Mouse (Mus musculus): ENCODE results near the gene Borcs5.
"Not testable (repeated sequence)": the region's sequence is repeated elsewhere in the genome, so short reads cannot be mapped to it uniquely, and the experiment has no call there.

Borcs5 gene

GRCm38 (mm10) chr6:134670881-134671411 is 31.6 kb downstream of the Borcs5 start:
- peak; percentile 42 to 48 for DNase-seq (ENCODE audit: low spot score in 2 of 2)

- DNase-seq (ENCODE audit: low spot score in 2 of 2) = not testable (repeated sequence)
These were observed 34.4 kb downstream of the Borcs5 start for GRCm38 (mm10) chr6:134673712-134674111.

DNA sequence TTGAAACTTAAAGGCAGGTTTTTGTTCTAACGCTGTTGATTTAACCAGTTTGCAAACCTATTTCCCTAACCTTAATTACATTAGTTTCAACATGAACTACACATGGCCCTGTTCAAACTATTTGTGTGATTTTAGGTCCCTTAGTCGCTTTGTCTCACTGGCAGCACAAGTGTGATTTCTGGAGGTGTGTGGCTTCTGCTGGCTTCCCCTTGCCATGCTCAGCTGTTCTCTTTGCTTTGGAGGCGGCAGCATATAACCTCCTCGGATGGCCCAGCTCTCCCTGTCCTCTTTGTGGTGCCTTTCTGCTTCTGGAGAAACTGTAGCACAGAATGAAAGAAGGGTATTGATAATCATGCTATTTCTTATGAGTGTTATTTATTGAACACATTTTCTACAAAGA is 38.2 kb downstream of the Borcs5 start:
- no peak for DNase-seq (ENCODE audit: low spot score in 2 of 2)

- DNase-seq (ENCODE audit: low spot score in 2 of 2) = no peak
These were observed 38.7 kb downstream of the Borcs5 start for GRCm38 (mm10) chr6:134678037-134678436.

- DNase-seq (ENCODE audit: low spot score in 2 of 2) = not testable (repeated sequence)
These were observed 40.0 kb downstream of the Borcs5 start for GRCm38 (mm10) chr6:134679330-134679729.

DNA sequence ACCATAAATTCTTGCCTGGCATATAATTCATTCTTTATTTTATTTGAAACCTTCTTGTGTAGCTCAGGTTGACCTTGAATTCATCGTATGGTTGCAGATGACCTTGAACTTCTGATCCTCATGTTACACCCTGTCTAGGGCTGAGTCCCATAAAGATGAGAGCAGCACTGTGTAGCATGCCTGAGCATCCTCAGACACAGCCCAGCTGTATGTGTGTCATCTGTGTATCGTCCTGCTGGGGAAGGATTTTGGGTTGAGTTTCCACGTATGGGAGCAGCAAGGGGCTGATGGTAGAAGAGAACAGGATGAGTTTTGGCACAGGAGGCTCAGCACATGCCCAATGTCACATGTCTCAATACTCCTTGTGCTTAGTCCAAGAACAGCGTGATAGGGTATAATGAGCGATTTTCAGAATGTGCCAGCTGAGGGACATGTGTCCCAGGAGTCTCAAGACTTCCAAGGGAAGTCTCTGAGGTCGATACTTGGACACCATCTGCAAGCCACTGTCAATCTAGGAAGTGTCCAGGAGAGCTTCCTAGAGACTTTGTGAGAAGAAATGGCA is 45.1 kb downstream of the Borcs5 start:
- no peak for DNase-seq (ENCODE audit: low spot score in 2 of 2)

DNA sequence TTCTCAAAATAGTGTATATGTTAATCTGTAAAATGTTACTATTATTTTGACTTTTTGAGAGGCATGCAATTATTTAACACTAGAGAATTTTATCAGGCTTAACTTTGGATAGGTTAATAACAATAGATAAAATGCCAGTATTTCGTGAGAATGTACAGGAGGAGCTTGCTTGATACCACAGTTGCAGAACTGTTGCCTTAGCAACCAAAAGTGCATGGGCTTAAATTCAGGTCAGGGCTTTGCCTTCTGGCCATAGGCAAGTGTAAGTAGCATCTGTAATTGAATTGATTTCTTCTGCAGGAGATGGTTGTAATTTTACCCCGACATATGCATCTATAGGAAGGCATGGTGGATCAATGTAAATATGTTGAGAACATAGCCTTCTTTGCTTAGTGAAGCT is 45.7 kb downstream of the Borcs5 start:
- DNase-seq (ENCODE audit: low spot score in 2 of 2) = no peak

GRCm38 (mm10) chr6:134685515-134685914 is 46.2 kb downstream of the Borcs5 start:
- DNase-seq (ENCODE audit: low spot score in 2 of 2) = no peak

- DNase-seq (ENCODE audit: low spot score in 2 of 2) = no peak
These were observed 55.2 kb downstream of the Borcs5 start for GRCm38 (mm10) chr6:134694498-134694897.

DNA sequence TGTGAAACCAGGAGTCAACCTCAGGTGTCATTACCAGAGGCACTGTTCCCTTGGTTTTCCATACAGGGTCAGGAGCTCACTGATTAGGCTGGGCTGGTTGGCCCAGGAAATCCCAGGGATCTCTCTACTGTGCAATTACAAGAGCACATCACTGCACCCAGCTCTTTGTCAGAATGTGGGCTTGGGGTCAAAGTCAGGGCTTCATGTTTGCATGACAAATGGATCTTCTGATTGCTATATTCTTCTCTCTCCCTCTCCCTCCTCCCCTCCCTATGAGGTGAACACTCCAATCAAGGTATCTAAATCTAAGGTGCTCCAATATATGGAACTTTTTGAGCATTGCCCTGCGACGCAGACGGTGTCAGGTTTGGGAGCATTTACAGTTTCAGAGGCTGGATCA is 55.7 kb downstream of the Borcs5 start:
- no peak for DNase-seq (ENCODE audit: low spot score in 2 of 2)

DNA sequence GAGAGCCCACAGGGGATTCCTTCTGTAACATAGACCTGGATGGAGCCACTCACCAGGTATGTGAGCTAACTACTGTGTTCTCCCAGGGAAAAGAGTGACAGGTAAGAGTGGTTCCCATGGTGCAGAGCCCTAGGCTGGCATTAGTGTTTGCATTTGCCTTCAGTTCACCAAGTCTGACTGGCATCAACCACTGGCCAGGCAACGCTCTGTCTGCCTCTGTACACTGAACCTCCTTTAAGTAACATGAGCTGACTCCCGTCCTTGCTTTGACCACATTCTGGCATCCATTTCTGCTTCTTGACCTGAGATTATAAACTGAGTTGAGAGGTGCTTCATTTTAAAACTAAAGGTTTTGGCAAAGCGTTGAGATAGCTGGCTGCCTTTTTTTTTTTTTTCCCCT is 56.3 kb downstream of the Borcs5 start:
- DNase-seq (ENCODE audit: low spot score in 2 of 2) = no peak

GRCm38 (mm10) chr6:134696146-134696545 is 56.8 kb downstream of the Borcs5 start:
- peak; percentile 72 to 76 for DNase-seq (ENCODE audit: low spot score in 2 of 2)

DNA sequence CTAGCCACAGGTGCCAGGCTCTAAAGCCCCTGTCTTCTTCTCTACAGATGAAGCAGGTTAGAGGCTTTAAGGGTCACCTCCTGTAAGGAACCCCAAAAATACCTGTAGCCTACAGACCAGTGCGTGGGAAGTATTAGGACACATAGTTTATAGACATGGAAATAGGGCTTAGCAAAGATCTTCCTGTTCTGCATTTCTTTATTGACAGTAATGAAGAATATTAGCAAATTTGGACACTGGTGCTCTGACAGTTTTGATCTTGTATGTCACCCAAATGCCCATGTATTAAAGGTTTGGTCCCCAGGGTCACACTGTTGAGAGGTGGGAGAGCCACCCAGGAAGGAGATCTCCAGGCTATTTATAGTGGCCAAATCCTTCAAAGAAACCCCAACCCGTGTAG is 57.2 kb downstream of the Borcs5 start:
- DNase-seq (ENCODE audit: low spot score in 2 of 2) = no peak

DNA sequence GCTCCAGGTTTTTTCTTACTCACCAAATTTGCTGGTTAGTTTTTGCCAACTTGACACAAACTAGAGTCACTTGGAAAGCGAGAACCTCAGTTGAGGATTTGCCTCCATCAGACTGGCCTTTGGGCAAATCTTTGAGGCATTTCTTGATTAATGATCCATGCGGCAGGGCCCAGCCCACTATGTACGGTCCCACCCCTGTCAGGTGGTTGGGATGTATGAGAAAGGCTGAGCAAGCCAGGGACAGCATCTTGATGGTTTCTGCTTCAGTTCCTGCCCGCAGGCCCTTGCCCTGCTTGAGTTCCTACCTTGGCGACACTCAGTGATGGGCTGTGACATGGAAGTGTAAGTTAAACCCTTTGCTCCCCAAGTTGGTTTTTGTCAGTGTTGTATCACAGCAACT is 58.9 kb downstream of the Borcs5 start:
- no peak for DNase-seq (ENCODE audit: low spot score in 2 of 2)

- DNase-seq (ENCODE audit: low spot score in 2 of 2) = peak; percentile 39 to 44
These were observed 61.3 kb downstream of the Borcs5 start for GRCm38 (mm10) chr6:134700451-134701210.

GRCm38 (mm10) chr6:134701211-134701602 is 61.9 kb downstream of the Borcs5 start:
- no peak for DNase-seq (ENCODE audit: low spot score in 2 of 2)

DNA sequence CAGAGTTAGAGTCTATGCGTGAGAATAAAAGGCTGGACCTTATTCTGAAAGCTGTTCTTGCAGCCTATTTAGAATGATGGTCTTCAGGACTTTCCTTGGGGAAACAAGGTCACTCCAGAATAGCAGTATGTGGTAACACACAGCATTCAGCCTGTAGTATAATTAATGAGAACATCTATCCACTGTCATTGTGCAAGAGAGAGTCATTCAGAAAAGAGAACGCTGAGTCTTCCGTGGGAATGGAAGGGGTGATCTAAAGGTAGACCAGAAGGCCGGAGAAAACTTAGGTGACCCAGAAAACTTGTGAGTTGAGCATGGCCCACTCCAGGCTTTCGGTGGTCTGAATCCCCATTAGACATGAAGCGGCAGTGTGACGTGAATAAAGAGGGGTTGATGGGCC is 62.9 kb downstream of the Borcs5 start:
- no peak for DNase-seq (ENCODE audit: low spot score in 2 of 2)

- DNase-seq (ENCODE audit: low spot score in 2 of 2) = no peak
These were observed 63.9 kb downstream of the Borcs5 start for GRCm38 (mm10) chr6:134703053-134703690.

DNA sequence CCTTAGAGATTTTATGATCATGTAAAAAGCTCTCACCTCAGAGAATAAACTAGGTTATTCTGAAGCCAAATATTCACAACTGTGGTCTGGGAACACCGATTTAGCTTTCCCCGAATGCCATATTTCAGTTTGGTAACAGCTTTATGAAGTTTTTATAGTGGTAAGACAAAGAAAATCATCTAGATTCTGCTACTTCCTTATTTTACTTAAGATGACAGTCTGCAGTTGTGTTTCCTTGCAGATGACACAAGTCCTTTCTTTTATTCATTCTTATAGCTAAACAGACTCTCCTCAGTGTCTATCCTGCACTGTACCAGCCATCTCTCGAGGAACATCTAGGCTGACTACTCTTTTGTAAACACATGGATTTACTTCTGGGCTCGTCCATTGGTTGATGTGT is 67.2 kb downstream of the Borcs5 start:
- no peak for DNase-seq (ENCODE audit: low spot score in 2 of 2)

DNA sequence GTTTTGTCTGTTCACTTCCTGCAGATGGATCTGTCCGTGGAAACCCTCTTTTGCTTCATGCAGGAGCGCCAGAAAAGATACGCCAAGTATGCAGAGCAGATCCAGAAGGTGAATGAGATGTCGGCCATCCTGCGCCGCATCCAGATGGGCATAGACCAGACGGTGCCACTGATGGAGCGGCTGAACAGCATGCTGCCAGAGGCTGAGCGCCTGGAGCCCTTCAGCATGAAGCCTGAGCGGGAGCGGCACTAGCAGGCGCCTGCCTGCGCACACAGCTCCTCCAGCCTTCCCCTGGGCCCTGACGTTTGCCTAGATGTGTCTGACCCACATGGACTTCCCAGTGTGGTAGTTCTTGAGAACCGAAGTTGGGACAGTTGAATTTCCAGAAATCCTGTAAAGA is 70.7 kb downstream of the Borcs5 start:
- DNase-seq (ENCODE audit: low spot score in 2 of 2) = no peak

DNA sequence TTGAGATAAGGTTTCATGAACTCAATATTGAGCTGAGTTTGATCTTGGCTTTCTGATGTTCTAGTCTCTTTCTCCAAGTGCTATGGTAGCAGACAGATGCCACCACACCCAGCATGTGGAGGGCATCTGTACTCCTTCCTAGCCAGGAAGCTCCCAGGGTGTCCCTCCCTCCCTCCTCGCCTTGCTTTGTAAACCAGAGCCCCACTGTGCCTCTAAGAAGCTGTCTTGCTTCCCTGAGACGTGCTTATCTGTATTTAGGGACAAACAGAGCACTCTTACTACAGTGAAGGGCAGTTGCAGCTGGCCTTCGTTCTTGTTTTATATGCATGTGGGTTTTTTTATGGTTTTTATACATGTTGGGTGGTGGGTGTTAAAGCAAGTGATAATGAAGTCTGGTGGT is 74.0 kb downstream of the Borcs5 start:
- no peak for DNase-seq (ENCODE audit: low spot score in 2 of 2)

GRCm38 (mm10) chr6:134713897-134714296 is 74.6 kb downstream of the Borcs5 start:
- DNase-seq (ENCODE audit: low spot score in 2 of 2) = no peak

DNA sequence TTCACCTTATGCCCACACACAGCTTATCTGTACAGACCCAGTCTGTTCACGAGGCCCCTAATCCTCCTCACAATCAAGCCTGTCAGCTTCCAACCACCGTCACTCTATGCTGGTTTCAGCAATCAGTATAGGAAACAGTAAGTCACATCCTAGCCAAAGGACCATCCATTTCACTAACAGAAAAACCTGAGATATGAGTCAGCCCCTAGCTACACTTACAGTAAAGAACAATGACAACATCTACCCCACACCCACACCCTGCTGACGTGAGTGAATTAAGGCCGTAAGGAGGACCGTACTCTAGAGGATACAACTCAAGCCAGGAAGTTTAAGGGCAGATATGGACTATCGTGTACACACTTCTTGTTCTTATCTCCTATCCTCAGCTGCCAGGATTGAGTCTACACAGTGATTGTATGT is 76.9 kb downstream of the Borcs5 start:
- DNase-seq (ENCODE audit: low spot score in 2 of 2) = no peak
